Mouse (Mus musculus): ENCODE data around the gene Cyb5r4.

DNA sequence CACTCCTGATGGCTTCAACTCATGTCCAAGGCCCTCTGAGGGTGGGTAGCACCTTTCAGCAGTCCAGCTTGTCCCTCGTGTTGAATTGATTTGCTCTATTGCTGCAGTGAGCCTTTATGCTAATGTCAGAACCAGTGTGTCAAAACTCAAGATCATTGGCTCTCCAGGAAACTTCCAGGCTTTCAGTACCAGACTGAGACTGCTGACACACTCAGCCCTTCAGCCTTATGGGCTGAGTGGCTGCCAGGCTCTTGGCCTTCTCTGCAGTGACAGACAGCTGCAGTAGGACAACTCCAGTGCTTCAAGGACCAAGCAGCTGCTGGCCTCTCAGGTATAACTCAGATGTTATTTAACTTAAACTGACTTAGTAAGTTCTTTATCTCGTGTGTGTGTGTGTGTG lies 57.7 kb downstream of the Cyb5r4 start:
- TF ChIP-seq CTCF (IDR thresholded peaks at IDR 0.05; ENCODE audit: insufficient read depth, low read depth, low read length): no peak
- TF ChIP-seq POLR2A (IDR thresholded peaks at IDR 0.05; ENCODE audit: insufficient read depth, low read depth, low read length): no peak

Measured in olfactory bulb, adult 2 months (tissue).